11 mouse cellular contexts compared by ENCODE assay signal in genomic region chr9:69457143-69457542, GRCm38 (mm10). TPM values are rescaled to one million over a fixed set of nuclear protein-coding genes. Genes with fewer than 3 reads are reported as not detected.
DNase-seq lines count a peak whose midpoint lies in the region; ATAC-seq and TF ChIP-seq lines count a peak whose summit lies in the region.
"Had no signal": no experiment of that assay in that cellular context is flagged by ENCODE, and none has a peak within 500 bp of the region (broad histone marks: within the 10 kb centered on the region; RNA-seq: fewer than 3 reads in every experiment).

No protein-coding gene starts in this region.

- DNase-seq in hindbrain, postnatal 0 days (ENCODE audit: low spot score): no peak
- DNase-seq in Muller cell, postnatal 12 days (ENCODE audit: inconsistent ontology term): peak; percentile 41
- no peak for DNase-seq in cerebellum, adult 9-11 months
- DNase-seq in spleen, postnatal 4 days (ENCODE audit: low spot score in 2 of 2): no peak
- DNase-seq: cerebellum, adult 11 months; right cerebral cortex, postnatal 4 days; thymus, postnatal 14 days had no signal

- H3K9ac ChIP-seq in hindbrain, postnatal 0 days (replicated peaks; ENCODE audit: low read length): no peak overlapping the region
- H3K9ac ChIP-seq in hindbrain, embryonic 16.5 days (ENCODE audit: low read depth, low read length): no peak overlapping the region
- no peak overlapping the region for H3K9ac ChIP-seq in intestine, embryonic 16.5 days (ENCODE audit: low read depth, low read length)

- no peak for TF ChIP-seq CTCF in hindbrain, postnatal 0 days (IDR thresholded peaks at IDR 0.05; ENCODE audit: low read depth)
- TF ChIP-seq CTCF in C2C12 (IDR thresholded peaks at IDR 0.05; ENCODE audit: control insufficient read depth, insufficient read depth, insufficient read length): no peak

- H3K4me3 ChIP-seq in hindbrain, postnatal 0 days (ENCODE audit: low read length): no peak overlapping the region
- no peak overlapping the region for H3K4me3 ChIP-seq in hindbrain, embryonic 16.5 days (ENCODE audit: low read length)
- H3K4me3 ChIP-seq in C2C12 (ENCODE audit: insufficient read depth, poor library complexity, severe bottlenecking): no peak overlapping the region
- 0 out of 2 replicates have a peak overlapping the region, but pooled peaks have one; percentile 22 for H3K4me3 ChIP-seq in intestine, embryonic 16.5 days (ENCODE audit: low read length)

- H3ac ChIP-seq in C2C12 (ENCODE audit: control insufficient read depth, insufficient read length, low read depth): peak overlapping the region; percentile 57

- H3K4me1 ChIP-seq in hindbrain, postnatal 0 days (ENCODE audit: insufficient read depth, low read length): peaks cover 21% of the 10 kb centered on the region
- H3K4me1 ChIP-seq in hindbrain, embryonic 16.5 days (ENCODE audit: control insufficient read depth, insufficient read depth, low read depth, low read length): peaks cover 18% of the 10 kb centered on the region
- H3K4me1 ChIP-seq in intestine, embryonic 16.5 days (ENCODE audit: control insufficient read depth, insufficient read depth, low read length): peaks cover 59% of the 10 kb centered on the region

- H3K36me3 ChIP-seq in hindbrain, postnatal 0 days (ENCODE audit: insufficient read depth, low read length): no peaks in the 10 kb centered on the region
- no peaks in the 10 kb centered on the region for H3K36me3 ChIP-seq in hindbrain, embryonic 16.5 days (ENCODE audit: control insufficient read depth, insufficient read depth, low read length)
- H3K36me3 ChIP-seq in C2C12 (ENCODE audit: control insufficient read depth, insufficient read depth): peaks cover 49% of the 10 kb centered on the region
- H3K36me3 ChIP-seq in intestine, embryonic 16.5 days (ENCODE audit: control insufficient read depth, insufficient read depth, low read length): no peaks in the 10 kb centered on the region

- no peak overlapping the region for H3K4me2 ChIP-seq in hindbrain, postnatal 0 days (ENCODE audit: low read depth, low read length)
- H3K4me2 ChIP-seq in hindbrain, embryonic 16.5 days (ENCODE audit: low read length): no peak overlapping the region
- peak overlapping the region; percentile 38; the same call in 1 of the 2 replicates for H3K4me2 ChIP-seq in intestine, embryonic 16.5 days (ENCODE audit: low read depth, low read length)

- no peaks in the 10 kb centered on the region for H3K9me3 ChIP-seq in hindbrain, postnatal 0 days (ENCODE audit: low read length)
- no peaks in the 10 kb centered on the region for H3K9me3 ChIP-seq in hindbrain, embryonic 16.5 days (ENCODE audit: control insufficient read depth, low read length)
- H3K9me3 ChIP-seq in intestine, embryonic 16.5 days (ENCODE audit: control insufficient read depth, low read length): no peaks in the 10 kb centered on the region
- H3K9me3 ChIP-seq: G1E had no signal

- ATAC-seq in hindbrain, postnatal 0 days: no peak
- ATAC-seq in hindbrain, embryonic 16.5 days: no peak
- ATAC-seq in intestine, embryonic 16.5 days: no peak

- H3K79me3 ChIP-seq in C2C12 (ENCODE audit: low read depth): peaks cover 71% of the 10 kb centered on the region

- no peaks in the 10 kb centered on the region for H3K27me3 ChIP-seq in hindbrain, postnatal 0 days (ENCODE audit: insufficient read depth, low read length)
- H3K27me3 ChIP-seq in hindbrain, embryonic 16.5 days (replicated peaks; ENCODE audit: control insufficient read depth, insufficient read depth, low read length): peaks cover 8% of the 10 kb centered on the region; the same call in 1 of the 2 replicates
- H3K27me3 ChIP-seq in C2C12 (ENCODE audit: control insufficient read depth, insufficient read depth, insufficient read length): no peaks in the 10 kb centered on the region
- H3K27me3 ChIP-seq in intestine, embryonic 16.5 days (replicated peaks; ENCODE audit: control insufficient read depth, insufficient read depth, low read length): no peaks in the 10 kb centered on the region

- peaks cover 80% of the 10 kb centered on the region for H3K79me2 ChIP-seq in C2C12 (ENCODE audit: control insufficient read depth, insufficient read depth)

- 90% methylated on average over 3 of the region's 3 CpGs for WGBS in hindbrain, postnatal 0 days
- WGBS in hindbrain, embryonic 16.5 days: 92% methylated on average over 3 of the region's 3 CpGs
- WGBS in intestine, embryonic 16.5 days: 90% methylated on average over 3 of the region's 3 CpGs

- H3K27ac ChIP-seq in hindbrain, postnatal 0 days: 0 out of 2 replicates have a peak overlapping the region, but pooled peaks have one; percentile 27
- H3K27ac ChIP-seq in hindbrain, embryonic 16.5 days (ENCODE audit: low read depth, low read length): no peak overlapping the region
- H3K27ac ChIP-seq in intestine, embryonic 16.5 days (ENCODE audit: low read length): peak overlapping the region; percentile 96

TF ChIP-seq in C2C12, 6 proteins besides CTCF, POLR2A, EP300 and RAD21:
- TF ChIP-seq MYOD1 (IDR thresholded peaks at IDR 0.05; ENCODE audit: control insufficient read depth, insufficient read length, low read depth) (no peak), USF1 (IDR thresholded peaks at IDR 0.05; ENCODE audit: low read depth) (peak; percentile 81), FOSL1 (IDR thresholded peaks at IDR 0.05; ENCODE audit: insufficient read depth, low read length, poor library complexity, severe bottlenecking) (no peak), MYOG (IDR thresholded peaks at IDR 0.05; ENCODE audit: control insufficient read depth, extremely low read depth, insufficient read length) (no peak), CEBPB (IDR thresholded peaks at IDR 0.05; ENCODE audit: low read depth) (no peak), MAX (IDR thresholded peaks at IDR 0.05) (no peak)

RNA-seq across cellular contexts. Expression of gene Anxa2, which starts 3.7 kb away (rescaled TPM):
- 69.6 and 73.4 TPM in 2 replicates for total RNA-seq in hindbrain, postnatal 0 days (2014; rRNA removed)
- 107 and 108 TPM in 2 replicates for polyA plus RNA-seq in hindbrain, postnatal 0 days (2015; fragmentation: Nextera tagmentation; extraction: Ambion mirVana)
- 153 and 199 TPM in 2 replicates for polyA plus RNA-seq in hindbrain, embryonic 16.5 days (2015; fragmentation: Nextera tagmentation; extraction: Ambion mirVana)
- polyA plus RNA-seq in C2C12 (2012; fragmentation: generic; extraction: Trizol): 2,389 TPM
- 599 and 614 TPM in 2 replicates for polyA plus RNA-seq in intestine, embryonic 16.5 days (2015; fragmentation: Nextera tagmentation; extraction: Ambion mirVana)

RNA-seq across cellular contexts. Expression of gene Ice2, which starts 59.4 kb away (rescaled TPM):
- total RNA-seq in hindbrain, postnatal 0 days (2014; rRNA removed): 3.7 and 9.1 TPM in 2 replicates
- polyA plus RNA-seq in hindbrain, postnatal 0 days (2015; fragmentation: Nextera tagmentation; extraction: Ambion mirVana): 7.3 TPM in 2 replicates
- 8.3 and 9.4 TPM in 2 replicates for polyA plus RNA-seq in hindbrain, embryonic 16.5 days (2015; fragmentation: Nextera tagmentation; extraction: Ambion mirVana)
- 2.6 TPM for polyA plus RNA-seq in C2C12 (2012; fragmentation: generic; extraction: Trizol)
- polyA plus RNA-seq in intestine, embryonic 16.5 days (2015; fragmentation: Nextera tagmentation; extraction: Ambion mirVana): 12.7 and 12.8 TPM in 2 replicates
